Mouse (Mus musculus): ENCODE data around the gene AW551984.

Gene AW551984

DNA sequence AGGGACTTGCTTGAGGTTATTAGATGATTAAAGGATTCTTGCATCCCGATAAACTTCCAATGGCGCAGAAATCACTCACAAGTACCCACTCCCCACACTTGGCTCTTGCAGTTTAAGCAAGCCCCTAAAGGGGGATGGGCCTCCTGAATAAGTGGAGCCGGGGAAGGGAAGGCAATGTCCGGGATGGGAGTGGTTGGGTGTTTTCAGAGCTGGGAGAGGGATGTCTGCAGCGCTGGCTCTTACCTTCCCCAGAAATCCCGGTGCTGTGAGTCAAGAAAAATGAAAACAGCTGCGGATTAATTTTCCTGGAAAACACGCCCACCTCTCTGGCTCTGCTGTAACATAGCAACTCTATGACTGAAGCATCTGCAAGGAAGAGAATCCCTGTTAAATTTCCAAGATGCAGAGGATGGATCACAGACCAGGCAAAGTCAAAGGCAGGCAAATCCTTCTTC is at the start of gene AW551984:
Gene AW551984, minus strand, starts transcription at position 405 of the 455 bp plus-strand sequence.
- no peak for DNase-seq

DNA sequence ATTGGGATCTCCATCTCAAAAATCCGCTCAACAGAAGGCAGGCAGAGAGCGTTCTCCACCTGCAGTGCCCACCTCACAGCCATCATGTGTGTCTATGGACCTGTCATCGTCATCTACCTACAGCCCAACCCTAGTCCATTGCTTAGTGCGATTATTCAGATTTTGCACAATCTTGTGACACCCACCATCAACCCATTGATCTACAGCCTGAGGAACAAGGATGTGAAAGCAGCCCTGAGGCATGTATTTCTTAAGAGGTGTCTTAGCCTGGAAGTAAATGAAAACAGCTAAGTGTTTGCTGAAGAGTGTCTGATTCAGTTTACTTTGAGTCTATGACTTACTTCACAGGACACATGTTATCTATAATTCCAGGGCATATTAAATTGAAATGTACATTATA is 43.2 kb upstream of the AW551984 start:
- DNase-seq = no peak

DNA sequence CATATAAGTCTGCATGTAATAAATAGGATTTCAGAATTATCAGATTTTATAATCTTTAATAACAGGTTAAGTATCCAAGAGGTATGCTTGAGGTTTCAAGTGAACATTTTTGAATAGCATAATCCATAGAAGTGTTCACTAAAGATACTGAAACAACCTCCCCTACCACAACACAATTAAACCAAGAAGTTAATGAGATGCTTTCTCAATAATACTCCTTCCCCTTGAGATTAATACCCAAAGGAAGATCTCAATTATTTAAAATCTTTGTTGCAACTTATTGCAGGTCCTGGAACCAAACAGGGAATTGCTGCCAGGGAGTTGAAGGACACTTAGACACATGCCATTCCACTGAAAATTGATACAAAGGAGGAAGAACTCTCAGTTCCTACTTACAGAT is 40.6 kb upstream of the AW551984 start, which contains the start of gene Olfr961:
Gene Olfr961, plus strand, starts transcription at position 301 of the 400 bp plus-strand sequence.
- no peak for DNase-seq

DNA sequence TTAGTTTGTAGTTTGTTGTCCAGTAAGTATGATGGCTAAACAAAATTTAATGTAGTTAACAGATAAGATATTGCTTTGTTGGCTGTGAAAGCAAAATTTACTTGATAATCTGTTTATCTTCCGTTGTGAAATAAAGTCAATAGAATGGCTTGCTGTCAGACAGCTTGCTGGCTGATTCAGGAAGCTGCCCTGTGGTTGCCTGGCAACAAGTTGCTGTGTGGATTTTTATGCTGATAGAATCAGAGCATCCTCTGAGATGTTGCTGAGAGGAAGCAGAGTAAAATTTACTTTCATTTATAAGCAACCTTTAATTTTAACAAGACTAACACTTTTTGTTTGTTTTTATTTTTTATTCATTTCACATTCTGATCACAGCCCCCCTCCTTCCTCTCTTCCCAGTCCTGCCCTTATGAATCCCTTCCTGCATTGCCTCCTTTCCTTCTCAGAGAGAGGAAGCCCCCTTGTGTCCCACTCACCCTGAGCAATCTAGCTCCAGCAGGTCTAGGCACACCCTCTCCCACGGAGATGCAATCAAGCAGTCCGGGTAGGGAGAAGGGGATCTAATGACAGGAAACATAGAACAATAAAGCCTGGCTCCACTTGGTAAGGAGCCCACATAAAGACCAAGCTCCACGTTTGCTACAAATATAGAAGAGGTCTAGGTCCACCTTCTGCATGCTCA is 29.9 kb upstream of the AW551984 start:
- no peak for DNase-seq

DNA sequence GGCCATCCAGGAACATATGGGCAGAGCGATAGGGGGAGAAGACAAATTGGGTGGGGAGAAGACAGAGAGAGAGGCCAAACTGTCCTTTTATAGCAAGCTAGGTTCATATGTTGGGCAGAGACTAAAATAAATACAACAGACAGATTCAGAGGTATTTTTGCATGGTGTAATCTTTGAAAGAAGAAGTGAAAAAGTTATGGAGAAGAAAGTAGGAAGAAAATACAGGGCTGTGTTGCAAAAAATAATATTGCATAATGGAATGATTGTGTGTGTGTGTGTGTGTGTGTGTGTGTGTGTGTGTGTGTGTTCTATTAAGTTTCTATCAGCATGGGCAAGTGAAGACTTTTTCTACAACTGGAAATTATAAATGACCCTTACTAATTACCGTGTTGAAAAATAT is 24.9 kb upstream of the AW551984 start:
- no peak for DNase-seq

DNA sequence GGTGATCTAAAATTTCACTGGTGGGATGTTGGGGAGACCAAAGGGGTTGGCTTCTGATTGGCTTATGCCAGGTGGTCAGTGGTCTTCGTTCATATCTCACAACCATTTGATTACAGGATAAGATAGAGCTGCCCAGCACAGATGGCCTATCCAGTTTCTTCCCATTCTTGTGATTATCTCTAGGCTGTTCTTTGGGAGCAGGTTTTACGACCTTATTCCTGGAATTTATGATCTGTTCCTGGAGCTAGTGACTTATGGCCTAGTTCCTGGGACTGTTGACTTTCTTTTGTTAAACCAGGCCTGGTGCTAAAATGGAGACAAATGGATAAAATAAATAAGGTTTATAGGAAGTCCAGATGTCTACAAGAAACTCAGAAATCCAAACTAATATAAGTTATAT is 20.5 kb upstream of the AW551984 start:
- DNase-seq = no peak

DNA sequence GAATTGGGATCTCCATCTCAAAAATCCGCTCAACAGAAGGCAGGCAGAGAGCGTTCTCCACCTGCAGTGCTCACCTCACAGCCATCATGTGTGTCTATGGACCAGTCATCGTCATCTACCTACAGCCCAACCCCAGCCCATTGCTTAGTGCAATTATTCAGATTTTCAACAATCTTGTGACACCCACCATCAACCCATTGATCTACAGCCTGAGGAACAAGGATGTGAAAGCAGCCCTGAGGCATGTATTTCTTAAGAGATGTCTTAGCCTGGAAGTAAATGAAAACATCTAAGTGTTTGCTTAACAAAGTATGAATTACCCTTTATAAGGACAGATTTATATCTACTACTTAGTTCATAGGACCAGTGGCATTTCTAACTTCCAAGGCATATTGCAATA is 19.6 kb upstream of the AW551984 start:
- no peak for DNase-seq

DNA sequence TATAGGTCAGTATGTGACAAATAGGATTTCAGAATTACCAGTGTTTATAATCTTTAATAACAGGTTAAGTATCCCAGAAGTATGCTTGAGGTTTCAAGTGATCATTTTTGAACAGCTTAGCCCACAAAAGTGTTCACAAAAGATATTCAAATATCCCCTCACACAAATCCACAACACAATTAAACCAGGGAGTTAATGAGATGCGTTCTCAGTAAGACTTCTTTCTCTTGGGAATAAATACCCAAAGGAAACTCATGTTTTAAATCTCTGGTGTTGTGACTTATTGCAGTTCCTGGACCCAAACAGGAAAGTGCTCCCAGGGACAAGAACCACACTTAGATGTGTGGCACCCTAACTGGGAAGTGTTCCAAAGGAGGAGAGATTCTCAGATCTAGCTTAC is 16.9 kb upstream of the AW551984 start, which contains the start of gene Olfr960:
Gene Olfr960, plus strand, starts transcription at position 301 of the 400 bp plus-strand sequence.
- no peak for DNase-seq

DNA sequence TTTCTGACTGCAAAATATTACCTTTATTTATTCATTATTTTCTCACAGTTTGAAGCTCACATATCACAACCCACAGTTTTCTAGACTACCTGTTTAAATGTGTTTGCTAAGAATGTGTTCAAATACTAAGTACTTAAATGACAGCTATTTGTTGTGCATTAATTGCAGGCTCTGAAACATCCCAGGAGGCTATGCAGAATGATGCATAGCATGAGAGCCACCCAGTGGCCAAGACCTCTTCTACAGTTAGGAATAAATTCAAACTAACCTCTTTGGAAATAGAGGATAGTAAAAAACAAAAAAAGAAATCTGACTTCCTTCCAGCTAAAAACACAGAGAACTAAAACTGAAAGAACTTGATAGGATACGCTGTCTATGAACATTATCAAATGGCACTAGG is 7.8 kb upstream of the AW551984 start:
- DNase-seq = no peak

DNA sequence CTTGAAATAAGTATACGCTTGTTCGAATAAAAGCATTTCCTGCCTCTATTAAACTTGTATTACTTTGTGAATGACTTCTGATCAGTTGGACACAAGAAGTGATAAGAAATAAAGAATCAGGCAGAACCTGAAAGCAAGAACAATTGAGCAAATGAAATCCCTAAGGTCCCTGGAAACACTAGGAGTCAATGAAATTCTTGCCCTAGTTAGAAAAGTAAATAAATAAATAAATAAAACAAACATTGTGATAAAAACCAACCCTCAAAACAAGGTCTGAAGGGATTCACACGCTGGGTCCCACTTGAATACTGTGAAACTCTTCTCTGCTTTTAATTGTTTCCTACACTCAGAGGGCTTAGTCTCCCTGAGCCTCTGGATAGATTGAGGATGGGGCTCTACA is 6.2 kb upstream of the AW551984 start, which contains the start of gene Olfr148:
Gene Olfr148, plus strand, starts transcription at position 301 of the 400 bp plus-strand sequence.
- no peak for DNase-seq

DNA sequence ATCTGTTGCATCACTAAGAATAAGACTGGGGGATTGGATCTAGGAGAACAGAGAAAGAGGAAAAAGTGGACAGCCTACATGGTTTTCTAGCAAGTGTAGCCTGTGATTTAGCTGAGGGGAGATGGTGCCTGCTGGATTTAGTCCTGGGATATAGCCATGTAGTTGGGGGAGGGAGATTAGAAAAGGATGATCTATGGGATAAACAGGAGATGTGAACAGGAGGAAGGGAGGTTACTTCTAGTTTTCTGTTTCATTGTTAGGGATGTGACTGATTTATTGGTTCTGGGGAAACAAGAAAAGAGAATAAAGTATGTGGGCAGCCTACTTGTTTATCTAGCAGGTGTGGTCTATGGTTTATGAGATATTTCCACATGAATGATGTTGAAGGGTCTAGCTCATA is 4.3 kb upstream of the AW551984 start:
- no peak for DNase-seq

DNA sequence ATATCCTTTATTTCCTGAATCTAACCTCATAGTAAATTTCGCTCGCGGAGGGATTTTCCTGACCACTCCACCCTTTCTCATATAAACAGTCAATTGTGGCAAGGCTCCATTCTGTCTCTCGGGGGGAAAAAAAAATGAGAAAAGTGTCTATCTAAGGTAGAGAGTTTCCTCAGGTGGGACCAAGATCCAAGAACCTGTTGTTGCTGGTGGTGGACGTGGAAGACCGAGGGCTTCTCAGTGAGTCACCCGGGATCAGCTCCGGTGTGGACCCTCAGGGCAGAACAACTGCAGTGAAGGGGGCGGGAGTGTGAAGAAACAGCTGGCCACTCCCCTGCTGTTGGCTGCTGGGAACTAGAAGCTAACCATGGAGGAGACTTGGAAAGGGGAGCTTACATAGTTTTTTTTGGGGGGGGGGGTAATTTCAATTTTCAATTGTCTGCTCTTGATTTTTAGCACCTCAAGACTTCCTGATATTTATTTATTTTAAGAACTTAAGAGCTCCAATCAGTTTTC is 814 bp downstream of the AW551984 start:
- DNase-seq = no peak

DNA sequence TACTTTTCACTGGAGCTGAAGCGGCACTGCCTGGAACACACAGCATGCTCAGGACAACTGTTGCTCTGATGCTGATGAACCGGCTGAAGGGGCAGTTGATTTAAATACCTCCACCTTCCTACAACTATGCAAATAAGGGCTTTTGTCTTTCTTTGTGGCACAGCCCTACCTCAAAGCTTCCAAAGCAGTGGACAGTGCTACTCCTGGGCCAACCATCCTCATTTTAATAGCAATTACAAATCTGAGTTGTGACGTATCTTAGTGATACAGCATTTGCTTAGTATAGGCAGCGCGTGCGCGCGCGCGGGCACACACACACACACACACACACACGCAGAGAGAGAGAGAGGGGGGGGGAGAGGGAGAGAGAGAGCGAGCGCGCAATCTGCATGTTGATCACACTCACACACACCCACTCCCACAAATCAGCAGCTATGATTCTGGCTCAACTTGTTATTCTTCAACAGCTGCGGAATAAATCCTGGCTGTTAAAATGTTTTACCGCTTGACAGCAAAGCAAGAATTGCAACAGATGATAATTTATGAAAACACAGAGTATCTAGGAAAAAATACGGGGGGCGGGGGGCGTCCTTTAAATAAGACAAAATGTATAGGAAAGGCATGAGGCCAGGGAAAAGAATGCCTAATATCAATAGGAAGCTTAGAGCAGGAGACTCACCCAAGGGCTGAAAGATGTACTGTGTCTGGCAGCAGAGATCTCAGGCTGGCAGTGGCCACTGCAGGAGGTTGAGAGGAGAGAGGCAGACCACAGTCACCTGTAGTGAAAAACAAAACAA is 1.5 kb downstream of the AW551984 start:
- DNase-seq = no peak

DNA sequence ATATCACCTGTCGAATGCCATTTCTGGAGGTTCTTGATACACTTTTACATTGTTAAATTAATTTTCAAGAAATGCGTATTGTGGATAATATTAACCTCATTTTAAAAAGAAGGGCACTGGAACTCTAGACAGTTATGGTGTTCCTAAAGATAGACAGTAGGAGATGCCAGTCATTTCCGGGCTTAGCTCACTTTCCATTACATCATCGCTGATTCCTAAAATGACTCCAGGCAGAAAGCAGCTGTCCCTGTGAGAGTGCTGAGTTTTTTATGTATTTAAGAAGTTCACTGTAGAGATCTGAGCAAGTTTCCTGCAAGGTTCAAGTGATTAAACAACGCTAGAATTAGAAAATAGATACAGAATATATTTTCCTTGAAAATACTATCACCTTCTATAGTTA is 27.2 kb downstream of the AW551984 start:
- DNase-seq = no peak

DNA sequence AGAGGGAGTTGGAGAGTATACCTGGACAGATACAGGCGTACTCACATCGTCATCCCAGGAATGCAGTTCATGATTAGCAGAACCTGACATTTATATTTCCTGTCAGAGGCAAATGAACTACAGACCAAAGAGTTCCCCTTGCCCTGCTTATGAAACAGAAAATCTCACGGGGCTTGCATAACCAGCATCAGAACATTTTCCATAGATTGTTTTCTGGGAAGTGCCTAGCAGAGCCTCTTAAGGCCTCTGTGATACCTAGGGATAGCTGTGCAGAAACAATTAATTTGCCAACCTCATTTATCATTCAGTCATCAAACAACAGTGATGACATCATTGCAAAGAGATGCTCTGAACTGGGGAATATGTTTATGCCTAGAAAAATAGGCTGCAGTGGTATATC is 28.7 kb downstream of the AW551984 start, which contains the start of gene Olfr959:
Gene Olfr959, minus strand, starts transcription at position 101 of the 400 bp plus-strand sequence.
- no peak for DNase-seq

DNA sequence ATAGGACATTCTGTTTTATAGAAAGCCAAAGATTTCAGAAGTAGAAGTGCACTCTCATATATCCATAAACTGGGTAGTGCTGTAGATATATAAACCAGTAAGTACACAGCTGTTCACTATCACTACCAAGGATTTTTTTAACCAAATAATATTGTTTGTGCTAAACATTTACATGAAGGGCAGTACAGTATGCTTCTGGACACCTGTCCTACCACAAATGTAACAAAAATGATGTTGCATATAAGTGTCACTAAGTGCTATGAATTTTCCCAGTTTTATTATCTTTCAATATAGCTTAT is 45.9 kb downstream of the AW551984 start:
- DNase-seq = no peak

DNA sequence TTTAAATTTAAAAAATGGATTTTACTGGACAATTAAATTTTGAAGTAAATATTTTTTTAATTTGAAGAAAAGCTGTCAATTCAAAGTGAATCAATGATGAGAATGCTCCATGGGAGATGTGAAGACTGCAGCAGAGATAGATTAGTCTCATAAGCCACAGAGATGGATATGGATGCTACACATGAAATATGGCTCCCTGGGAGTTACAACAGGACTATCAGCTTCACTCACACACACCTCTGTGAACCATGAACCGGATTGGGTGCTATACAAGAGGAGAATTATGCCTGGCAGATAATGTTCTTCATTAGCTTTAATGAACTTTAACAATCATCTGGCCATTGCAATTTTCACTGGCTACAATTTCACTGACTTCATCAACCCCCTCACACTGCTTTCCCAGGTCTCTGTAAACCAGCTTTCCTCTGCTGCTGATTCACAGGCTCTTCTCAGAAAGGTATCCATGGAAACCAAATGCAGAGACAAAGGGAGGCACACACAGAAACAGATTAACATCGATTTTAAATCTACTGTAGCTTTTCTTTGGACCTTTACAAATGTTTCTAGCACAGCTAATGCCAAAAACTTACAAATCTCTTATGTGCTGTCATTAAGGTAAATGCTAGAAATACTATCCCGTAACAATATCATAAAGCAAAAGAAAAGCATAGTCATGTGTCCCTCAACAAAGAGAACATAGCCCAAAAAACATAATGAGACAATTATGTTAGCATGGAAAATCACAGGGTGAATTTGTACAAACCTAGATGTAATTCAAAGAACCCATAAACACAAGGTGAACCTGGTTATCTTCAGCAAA is 46.5 kb downstream of the AW551984 start:
- no peak for DNase-seq

DNA sequence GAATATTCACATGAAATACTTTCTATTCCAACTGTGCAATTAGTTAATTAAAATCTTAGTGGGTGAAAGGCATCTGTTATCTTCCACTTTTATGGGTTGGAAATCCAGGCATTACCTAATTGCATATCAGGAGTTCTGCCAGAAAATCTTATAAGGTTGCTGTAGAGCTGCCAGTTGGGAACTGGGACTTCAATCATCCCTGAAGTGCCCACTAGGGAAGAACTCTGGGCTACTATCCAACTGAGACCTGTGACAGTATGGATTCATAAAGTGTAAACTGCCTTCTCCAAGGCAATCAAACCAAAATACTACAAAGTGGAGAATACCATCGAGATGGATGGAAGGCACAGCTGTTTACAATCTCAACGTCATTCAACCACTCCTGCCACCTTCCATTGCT is 50.3 kb downstream of the AW551984 start, which contains the start of gene Olfr958:
Gene Olfr958, minus strand, starts transcription at position 109 of the 400 bp plus-strand sequence.
- no peak for DNase-seq

DNA sequence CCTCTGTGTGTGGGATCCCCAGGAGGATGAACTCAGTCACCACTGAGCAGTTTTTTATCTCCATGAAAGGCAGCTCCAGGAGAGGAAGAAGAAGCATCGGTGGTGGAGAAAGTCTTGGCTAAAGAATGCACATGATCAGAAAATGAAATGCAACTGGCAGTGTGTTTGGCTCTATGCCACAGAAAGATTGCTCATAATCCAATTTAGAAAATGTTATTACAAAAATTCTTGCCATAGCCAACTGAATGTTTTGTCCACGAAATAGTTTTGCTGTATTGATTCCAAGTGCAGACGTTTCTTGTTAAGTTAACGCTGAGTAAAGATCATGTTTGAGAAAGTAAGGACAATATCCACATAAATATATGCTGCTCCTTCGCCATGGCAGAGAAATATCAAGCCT is 53.4 kb downstream of the AW551984 start:
- no peak for DNase-seq

Measured in kidney, adult 8-10 months (tissue).